Mouse (Mus musculus) fat pad, adult 2 months (tissue): ENCODE measurements around the gene Spin1.

Experiments used
- DNase-seq: peaks from one replicate; pipeline ENCODE4 v3.0.0-alpha.2; 2011; ENCODE audit warnings: low read depth, low spot score; ENCODE audit errors: extremely low read depth

The Spin1 gene

DNA sequence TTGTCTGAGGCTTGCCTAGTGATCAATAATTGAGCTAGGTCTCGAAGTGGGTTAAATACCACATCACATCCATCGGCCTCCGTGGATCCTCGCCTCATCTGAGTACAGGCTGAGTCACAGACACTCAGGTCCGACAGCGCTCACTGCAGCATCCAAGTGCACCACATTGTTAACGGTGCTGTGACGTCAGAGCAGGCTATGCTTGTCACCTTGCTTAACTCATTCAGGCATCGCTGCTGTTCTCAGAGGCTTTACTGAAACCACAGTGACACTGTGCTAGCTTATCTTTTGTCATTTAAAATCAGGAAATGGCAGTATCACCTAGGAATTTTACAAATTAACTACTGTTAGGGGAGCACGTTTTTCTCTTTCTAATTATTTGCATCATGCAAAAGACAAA lies 30.5 kb downstream of the Spin1 start:
- no peak for DNase-seq

DNA sequence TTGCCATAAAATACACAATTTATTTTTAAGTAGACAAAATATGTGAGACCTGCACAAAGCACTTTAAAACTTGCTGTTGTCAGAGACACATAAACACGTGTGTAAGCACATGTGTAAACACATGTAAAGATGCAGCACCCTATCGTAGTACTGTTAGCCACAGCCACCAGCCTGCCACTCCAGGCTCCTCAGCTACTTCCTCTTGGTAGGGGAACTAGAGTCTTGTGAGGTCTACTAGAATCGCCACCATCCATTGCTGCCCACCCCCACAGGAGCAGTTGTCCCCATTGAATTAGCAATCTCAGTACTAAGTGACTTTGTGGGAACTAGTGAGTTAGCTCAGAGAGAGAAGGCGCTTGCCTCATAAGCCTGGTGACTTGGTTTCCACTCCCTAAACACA lies 35.6 kb downstream of the Spin1 start:
- DNase-seq: no peak

DNA sequence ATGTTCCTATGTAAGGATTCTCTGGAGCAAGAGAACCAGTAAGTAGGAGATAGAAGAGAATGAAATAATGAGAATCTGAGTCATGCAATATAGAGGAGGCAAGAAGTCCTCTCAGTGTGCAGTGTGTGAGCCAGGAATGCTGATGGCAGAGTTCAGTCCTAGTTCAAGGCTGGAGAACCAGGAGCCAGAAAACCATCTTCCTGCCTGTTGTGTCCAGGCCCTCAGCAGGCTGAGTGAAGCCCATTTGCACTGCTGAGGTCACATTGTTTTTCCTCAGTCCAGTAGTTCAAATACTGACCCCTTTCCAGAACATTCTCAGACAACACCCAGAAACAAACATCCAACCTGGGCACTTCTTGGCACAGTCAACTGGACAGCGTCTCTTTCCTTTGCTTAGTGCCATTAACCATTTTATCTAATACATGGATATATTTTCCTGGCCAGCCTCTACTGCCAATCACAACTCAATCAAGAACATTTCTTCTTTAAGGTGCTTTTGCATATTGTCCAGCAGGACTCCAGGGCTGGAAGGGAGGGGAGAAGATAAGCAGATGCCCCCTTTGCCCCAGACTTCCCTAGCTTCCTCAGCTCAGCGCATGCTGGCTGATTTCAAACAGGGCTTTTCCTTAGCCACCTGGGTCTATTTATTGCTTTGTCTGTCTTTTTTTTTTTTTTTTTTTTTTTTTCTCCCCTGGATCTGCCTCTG lies 36.5 kb downstream of the Spin1 start:
- DNase-seq: no peak

DNA sequence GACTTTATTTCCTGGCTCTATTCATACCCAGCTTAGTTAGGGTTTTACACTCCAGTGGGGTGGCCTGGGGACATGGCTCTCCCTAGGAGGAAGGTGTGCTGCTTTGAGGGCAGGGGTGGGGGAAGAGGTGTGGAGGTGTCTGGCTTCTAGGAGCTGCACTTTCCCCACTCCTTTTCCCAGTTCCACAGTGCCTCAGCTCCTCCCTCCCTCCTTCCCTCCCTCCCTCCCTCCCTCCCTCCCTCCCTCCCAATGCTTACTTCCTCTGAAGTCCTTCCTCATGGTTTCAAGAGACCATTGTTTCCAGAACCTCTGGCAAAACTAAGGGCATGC lies 37.0 kb downstream of the Spin1 start:
- no peak for DNase-seq

DNA sequence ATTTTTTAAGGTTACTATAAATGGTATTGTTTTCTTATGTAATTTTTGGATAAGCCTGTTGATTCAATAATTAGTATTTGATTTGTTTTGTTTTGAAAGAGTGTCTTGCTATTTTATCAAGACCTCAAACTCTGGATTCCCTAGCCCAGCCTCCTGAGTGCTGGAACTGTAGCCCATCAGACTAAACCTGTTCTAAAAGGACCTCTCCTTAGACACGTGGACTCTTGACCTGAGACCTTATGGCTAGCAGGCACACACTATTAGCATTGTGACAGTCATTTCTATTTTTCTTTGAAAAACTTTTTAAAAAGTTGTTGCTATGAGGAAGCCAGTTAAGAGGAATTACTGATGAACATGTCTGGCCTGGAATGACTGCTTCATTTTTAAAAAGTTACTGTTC lies 46.4 kb downstream of the Spin1 start:
- no peak for DNase-seq

DNA sequence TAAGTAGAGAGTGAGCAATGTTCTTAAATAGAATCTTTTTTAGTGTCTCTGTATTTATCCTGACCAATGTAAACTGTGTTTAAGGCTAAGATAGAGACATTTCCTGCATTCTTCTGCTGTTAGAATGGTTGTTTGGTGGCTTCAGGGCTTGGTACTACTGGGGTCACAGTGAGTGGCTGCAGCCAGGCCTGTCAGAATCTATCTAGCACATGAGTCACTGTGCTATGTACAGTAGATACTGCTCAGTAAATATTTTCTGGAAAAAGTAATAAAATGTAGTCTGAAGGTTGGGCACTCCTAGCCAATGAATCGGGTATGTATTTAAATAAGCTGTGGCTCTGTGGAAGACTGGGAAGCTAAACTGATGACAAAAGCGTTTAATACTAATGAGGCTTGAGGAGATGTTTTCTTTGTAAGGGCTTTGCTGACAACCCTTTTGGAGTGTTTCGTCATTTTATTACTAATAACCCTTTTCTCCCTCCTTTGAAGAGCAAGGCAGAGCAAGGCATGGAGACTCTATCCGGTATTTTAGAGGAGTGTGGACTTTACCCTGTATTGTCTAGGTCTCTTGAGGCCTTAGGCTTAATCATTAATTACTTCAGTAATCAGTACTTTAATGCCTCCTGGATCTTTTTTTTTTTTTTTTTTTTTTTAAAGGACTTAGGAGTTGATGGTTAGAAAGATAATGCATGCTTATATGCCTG lies 52.4 kb downstream of the Spin1 start:
- no peak for DNase-seq

DNA sequence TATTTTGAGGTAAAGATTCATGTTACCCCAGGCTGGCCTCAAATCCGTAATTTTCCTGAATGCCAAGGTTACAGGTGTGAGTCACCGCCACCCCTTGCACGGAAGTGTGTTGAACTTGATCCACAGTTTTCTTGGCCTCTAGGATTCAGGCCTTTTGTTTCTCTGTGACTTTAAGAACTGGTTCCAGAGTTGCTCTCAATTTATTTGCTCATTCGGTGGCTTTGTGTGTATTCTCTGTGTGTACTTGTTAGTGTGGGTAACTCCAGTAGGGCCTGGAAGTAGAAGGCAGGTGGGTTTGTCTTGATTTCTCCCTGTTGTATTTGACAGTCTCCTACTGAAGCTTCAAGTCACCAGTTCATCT lies 53.0 kb downstream of the Spin1 start:
- DNase-seq: no peak

DNA sequence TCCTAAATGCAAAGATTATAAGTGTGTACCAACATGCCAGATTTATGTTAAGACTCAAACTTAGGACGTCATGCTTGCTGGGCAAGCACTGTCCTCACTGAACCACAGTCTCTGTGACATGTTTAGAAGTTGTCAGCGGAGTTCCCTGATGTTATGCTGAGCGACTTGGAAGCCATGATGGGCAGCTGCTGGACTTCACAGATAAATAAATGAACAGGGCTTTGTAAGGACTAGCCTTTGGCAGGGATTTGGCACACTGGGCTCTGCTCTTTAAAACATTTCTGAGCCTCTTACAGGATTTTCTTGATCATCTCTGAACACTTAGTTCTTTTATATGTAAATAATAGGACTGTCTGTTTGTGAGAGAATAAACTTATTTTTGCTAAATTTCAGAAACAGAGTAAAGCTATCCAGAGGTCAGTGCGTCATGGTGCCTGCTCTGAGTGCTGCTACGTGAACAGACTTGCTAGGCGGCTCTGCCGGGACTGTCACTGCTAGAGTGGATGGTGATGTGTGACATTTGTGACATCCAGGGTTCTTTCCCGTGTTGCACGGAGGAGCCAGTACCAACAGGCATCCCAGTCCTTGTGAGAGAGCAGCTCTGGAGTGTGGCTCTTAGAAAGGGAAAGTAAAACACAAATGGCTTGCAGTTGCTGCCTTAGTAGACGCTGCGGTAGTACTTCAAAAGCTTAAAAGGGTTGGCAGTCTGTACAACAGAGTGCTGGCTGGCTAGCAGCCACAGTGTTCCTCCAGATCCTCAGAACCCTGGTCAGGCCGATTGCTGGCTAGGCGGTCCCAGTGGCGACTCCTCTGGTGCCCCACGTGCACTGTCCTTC lies 54.7 kb downstream of the Spin1 start:
- DNase-seq: no peak

DNA sequence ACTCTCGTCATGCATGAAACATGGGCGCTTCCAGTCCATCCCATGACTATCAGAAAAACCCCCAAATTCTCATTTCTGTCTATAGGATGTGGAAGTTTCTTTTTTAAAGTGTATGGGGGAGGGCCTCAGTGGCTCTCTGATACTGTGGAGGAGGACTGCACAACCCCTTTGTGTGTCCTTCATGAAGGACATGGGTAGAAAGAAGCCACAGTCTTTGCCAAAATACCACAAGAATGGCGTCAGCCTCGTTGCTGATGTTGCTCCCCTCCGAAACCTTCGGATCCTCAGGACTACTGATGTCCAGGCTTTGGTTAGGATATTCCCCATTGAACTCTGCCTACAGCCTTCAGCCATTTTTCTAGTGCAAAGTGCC lies 55.3 kb downstream of the Spin1 start:
- no peak for DNase-seq

DNA sequence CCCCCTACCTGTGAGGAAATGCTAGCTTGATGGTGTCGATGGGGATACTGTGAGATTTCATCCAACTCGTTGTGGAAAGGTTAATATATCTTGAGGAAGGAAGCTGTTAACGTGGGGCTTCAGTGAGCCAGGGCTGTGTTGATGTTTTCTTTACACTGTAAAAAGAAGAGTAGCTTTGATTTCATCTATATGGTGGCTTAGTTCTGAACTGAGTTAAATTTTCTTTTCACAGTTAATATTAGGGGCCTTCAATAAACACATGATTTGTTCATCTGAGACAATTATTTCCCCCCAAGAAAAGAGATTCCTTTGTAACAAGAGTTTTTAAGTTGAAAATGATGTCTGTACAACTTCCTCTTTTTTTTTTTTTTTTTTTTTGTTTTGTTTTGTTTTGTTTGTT lies 56.6 kb downstream of the Spin1 start:
- DNase-seq: no peak

DNA sequence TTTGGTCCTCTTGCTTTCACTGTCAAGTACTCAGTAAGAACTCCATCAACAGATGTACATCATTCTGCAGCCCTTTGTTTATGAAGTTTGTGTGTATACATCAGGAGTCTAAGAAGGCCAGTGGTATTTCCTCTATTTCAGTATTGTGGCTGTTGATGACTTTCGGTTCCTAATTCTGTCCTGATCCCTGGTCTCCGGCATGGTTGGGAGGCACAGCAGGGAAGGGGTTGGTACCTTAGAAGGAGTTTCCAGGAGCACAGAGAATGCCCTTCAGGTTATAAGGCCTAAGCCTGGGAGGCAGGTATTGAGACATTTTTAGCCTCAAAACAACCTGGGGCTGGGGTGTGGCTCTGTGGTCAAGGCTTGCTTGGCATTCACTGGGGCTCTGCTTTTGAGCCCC lies 61.0 kb downstream of the Spin1 start:
- DNase-seq: no peak

DNA sequence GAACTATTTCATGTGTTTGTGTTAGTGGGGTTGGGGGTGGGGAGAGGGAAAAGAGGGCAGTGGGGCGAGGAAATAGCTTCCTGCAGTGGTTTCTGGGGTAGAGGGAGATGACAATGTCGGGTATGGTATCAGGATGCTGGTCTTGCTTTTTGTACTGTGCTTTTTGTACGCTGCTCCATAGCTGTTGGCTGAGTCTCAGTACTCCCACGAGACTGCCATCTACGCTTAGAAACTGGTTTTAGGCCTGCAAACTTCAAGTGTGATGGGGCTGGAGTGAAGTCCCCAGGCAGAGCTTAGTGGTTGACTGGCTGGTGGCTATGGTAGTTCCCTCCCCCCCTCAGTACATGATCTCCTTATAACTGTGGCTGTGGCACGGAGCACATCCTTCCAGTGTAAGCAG lies 61.6 kb downstream of the Spin1 start:
- no peak for DNase-seq

DNA sequence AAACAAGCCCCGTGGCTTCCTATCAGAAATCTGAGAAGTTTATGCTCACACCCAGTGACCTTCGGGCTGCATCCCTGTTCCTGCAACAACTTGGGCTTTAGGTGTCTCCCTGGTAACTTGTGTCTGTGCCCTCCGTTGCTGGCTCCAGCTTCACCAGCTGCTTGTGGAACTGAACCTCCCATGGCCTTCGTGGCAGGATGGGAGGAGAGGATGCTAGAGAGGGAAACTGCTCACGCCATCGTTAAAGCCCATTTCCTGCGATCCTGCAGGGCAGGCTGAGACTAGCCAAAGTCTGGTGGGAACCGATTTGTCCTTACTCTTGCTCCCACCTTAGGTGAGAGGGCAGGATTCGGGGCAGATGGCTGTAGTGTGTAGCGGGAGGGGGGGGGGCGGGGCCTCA lies 66.0 kb downstream of the Spin1 start:
- DNase-seq: no peak

DNA sequence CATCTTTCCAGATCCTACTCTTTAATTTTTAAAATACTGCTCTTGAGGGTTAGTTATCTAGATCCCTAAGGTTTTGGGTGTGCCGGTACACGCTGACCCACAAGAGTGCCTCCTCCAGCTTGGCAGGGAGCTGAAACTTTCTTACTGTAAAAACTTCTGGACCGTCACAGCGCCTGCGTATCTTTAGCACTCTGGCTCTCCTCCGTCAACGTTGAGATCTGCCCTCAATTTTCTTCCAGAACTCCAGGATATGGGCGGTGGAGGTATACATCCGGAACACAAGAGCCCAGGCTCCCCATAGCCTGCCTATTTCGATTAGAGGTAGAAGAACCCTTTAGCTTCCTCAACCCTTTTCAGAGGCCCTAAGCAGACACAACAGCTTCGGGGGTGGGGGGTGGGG lies 69.5 kb downstream of the Spin1 start:
- DNase-seq: no peak

DNA sequence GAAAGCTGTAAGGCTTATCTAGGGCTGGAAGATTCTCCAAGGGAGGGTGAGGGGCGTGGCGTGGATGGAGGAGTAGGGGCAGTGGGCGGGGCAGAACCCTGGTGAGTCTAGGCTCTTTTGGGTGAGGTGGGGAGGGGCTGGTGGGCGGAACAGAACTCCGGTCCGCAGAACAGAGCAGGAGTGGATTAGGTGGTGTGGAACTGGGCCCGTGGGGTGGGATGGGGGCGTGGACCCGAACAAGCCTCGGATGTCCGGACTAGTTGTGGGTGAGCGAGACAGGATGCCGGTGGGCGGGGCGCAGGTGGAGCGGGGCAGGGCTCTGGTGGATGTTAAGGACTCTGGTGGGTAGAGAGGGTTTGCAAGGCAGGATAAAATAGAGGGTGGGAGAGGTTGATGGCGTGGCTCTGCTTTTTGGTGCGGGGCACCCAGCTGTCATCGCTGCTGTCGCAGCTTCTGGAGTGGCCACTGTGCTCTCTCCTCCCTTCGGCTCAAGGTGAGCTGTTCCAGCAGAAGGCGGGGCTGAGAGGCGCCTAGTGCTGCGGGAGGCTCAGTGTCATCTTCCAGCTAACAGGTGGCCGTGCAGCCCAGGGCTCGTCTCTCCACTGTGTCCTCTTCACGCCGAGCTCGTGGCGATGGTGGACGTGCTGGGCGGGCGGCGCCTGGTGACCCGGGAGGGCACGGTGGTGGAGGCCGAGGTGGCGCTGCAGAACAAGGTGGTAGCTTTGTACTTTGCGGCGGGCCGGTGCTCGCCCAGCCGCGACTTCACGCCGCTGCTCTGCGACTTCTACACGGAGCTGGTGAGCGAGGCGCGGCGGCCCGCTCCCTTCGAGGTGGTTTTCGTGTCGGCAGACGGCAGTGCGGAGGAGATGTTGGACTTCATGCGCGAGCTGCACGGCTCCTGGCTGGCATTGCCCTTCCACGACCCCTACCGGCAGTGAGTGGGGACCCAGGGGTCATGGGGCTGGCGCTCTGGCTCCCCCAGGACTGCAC lies 70.3 kb downstream of the Spin1 start, which contains the start of gene Nxnl2:
Gene Nxnl2 (plus strand): TSS at position 332 of the 990 bp plus-strand sequence.
- DNase-seq: no peak

DNA sequence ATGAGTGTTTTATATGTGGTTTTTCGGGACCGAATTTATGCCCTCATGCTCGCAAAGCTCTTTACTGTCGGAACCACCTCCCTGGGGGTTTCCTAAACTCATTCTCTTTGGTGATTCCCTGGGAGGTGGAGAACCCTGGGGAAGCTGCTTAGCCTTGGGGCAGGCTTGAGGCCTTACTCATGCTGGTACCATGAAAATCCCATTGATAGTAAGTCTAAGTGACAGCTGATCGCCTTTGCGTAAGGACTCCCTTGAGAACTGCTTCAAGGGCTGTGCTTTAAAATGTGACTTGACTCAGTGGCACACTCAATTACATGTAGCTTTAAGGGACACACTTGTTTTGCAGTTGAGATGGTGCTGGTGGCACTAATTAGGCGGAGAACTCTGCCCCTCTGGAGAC lies 71.9 kb downstream of the Spin1 start:
- DNase-seq: no peak

DNA sequence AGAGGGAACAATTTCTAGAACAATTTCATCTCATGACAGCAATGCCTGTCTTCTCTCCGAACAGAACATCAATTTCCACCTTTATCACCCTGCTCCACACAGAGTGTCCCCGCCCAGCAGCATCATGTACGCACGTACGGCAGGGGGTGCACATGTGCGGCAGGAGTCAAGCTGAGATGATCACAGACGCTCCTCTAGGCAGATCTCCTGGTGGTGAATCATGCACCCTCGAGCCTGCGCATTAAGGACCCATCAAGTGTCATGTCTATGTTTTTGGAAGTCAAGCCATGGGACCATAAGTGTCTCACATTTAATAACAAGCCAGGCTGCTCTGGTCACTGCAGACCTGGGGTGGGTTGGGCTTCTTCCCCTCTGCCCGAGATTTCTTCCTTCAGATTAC lies 78.3 kb downstream of the Spin1 start:
- no peak for DNase-seq

DNA sequence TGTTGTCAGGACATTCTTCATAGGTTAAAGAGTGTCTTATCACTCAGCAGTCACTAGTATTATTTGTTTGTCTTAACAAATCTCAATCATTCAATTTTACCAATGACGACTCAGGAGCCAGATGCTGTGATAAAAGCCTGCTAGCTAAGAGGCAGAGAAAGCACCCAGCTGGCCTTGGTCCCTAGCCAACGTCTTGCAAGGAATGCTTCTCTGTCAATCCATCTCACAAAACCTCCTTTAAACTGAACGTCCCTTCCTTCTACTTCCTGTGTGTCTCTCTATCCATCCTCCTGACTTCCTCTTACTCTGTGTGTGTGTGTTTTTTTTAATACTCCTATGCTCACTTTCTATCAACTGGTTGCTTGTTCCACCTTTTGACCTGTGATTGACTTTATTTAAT lies 78.7 kb downstream of the Spin1 start:
- no peak for DNase-seq

DNA sequence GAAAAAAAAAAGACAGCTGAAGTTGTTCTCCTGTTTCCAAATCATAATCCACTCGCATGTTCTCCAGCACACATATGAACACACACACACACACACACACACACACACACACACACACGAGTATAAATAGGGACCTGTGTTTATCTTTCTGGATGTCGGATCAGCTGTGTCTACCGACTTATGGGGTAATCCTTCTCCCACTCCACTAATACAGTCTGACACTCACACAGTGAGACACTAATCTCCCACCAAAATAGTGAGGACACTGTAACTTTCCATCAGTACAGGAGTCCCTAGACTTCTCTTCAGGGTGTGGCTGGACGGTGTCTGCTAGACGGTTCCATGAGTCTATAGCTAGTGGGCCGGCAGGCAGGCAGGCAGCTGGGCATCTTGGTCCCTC lies 81.6 kb downstream of the Spin1 start:
- no peak for DNase-seq

DNA sequence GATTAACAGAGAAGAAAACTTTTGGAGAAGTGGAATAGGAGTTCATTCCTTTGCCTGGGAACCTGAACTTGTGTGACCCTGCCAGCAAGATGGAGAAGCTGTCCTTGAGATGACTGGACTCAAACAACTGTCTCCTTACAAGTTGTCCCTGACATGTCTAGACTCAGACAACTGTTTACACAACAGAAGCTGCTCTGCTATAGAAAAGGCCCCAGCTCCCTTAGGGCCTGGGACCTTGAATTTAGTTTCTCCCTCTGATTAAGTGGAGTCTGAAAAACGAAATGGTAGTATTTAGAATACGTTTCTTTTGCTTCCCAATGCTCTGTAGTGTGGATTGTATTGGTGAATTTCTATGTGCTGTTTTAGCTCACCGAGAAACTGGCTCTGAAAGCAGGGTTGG lies 84.2 kb downstream of the Spin1 start:
- no peak for DNase-seq

DNA sequence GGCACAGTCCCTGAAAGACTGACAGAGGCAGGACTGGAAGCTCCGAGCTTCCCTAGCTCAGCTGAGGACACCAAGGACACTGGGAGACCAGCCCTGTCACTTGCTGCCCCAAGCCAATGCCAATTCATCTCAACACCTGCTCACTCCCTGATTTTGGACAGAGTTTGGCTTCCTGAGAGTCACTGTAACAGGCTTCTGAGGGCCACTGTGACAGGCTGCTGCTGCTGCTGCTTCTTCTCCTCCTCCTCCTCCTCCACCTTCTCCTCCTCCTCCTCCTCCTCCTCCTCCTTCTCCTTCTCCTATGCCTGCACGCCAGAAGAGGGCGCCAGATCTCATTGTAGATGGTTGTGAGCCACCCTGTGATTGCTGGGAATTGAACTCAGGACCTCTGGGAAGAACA lies 89.7 kb downstream of the Spin1 start:
- no peak for DNase-seq
